Comparison of ENCODE assay signal across 8 mouse cellular contexts in the genomic region with DNA sequence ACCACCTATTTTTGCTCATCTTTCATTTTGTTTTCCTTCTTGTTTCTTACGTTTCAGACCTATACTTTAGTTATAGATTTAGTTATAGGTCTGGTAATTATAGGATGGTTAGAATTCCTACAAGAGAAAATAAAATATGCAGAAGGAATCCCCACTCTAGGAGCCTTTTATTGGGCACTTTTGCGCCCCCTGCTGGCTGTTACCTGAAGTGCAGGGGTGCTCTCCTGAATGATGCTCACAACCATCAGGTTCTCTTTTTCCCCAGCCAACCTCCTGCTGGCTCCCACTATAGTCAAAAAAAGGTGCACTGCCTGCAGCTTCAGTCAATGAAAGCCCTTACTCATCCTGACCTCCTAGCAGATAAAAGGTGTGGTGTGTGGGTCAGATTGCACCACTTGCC. TPM values are rescaled to one million over a fixed set of nuclear protein-coding genes. Genes with fewer than 3 reads are reported as not detected.
DNase-seq lines count a peak whose midpoint lies in the region; ATAC-seq and TF ChIP-seq lines count a peak whose summit lies in the region.

No protein-coding gene starts in this region.

- peaks cover 81% of the 10 kb centered on the region for H3K36me3 ChIP-seq in embryonic facial prominence, embryonic 10.5 days (replicated peaks)

- H3K27me3 ChIP-seq in embryonic facial prominence, embryonic 10.5 days (replicated peaks; ENCODE audit: low read depth, poor library complexity, severe bottlenecking): no peaks in the 10 kb centered on the region

- intact Hi-C loops in gastrocnemius, adult 2 months (cut with DNase I): loop anchor here (1.0 to 2.0 kb wide), 2 partner anchors 76 to 137 kb away; no protein-coding TSS in a partner anchor
- intact Hi-C loops in gastrocnemius, postnatal 36 days (cut with DNase I): loop anchor here (5.0 kb wide), 1 partner anchor 138 kb away; no protein-coding TSS in a partner anchor

- no peak overlapping the region for H3K4me3 ChIP-seq in gastrocnemius, adult 2 months
- no peak overlapping the region for H3K4me3 ChIP-seq in embryonic facial prominence, embryonic 10.5 days

- H3K27ac ChIP-seq in gastrocnemius, adult 2 months: no peak overlapping the region
- H3K27ac ChIP-seq in embryonic facial prominence, embryonic 10.5 days (replicated peaks): no peak overlapping the region

- DNase-seq in gastrocnemius, adult 2 months: peak; percentile 42
- no peak for DNase-seq in gastrocnemius, postnatal 36 days
- peak; percentile 29 for DNase-seq in spleen, adult 12 weeks (ENCODE audit: low spot score)
- DNase-seq in spleen, postnatal 4 days (ENCODE audit: low spot score in 2 of 2): no peak
- DNase-seq in embryonic facial prominence, embryonic 10.5 days (ENCODE audit: low spot score): peak; percentile 64
- DNase-seq in gastrocnemius, adult 18-20 months (ENCODE audit: low spot score): no peak
- DNase-seq in heart, adult 8-10 months (ENCODE audit: low spot score): no peak

- no peaks in the 10 kb centered on the region for H3K9me3 ChIP-seq in embryonic facial prominence, embryonic 10.5 days

- 52% methylated on average over 2 of the region's 2 CpGs for WGBS in embryonic facial prominence, embryonic 10.5 days

- ATAC-seq in neutrophil, adult 5-6 weeks (ENCODE audit: extremely low read depth, insufficient number of reproducible peaks, low FRiP score, poor library complexity, severe bottlenecking): peak; percentile 63

- TF ChIP-seq CTCF in gastrocnemius, adult 2 months (IDR thresholded peaks at IDR 0.05): peak; percentile 90

- no peaks in the 10 kb centered on the region for H3K4me1 ChIP-seq in embryonic facial prominence, embryonic 10.5 days

RNA-seq across cellular contexts. Expression of gene Polr1b, which starts 15.8 kb away (rescaled TPM):
- total RNA-seq in gastrocnemius, adult 2 months (2021): 10 to 100 TPM; 11.6 to 13.2 TPM
- 10 to 100 TPM in 1 of 2 experiments, 1 to 10 TPM in 1; 8.9 to 11.7 TPM for total RNA-seq in gastrocnemius, postnatal 36 days (2021)
- 48.7 and 48.9 TPM in 2 replicates for polyA plus RNA-seq in embryonic facial prominence, embryonic 10.5 days (2016; fragmentation: Nextera tagmentation; extraction: Ambion mirVana)
- total RNA-seq in neutrophil, adult 5-6 weeks (2017): 14.5 and 17.3 TPM in 2 replicates
- total RNA-seq in gastrocnemius, adult 18-20 months (2021): 10 to 100 TPM in 1 of 2 experiments, 1 to 10 TPM in 1; 9.9 to 10.3 TPM
- total RNA-seq in heart, adult 8-10 months (2022): 10 to 100 TPM in 2 of 4 experiments, 1 to 10 TPM in 2; 9.6 to 11.5 (median 10.1) TPM

RNA-seq across cellular contexts. Expression of gene Ttl, which starts 19.2 kb away (rescaled TPM):
- 1 to 10 TPM; 5.8 to 10.0 TPM for total RNA-seq in gastrocnemius, adult 2 months (2021)
- 1 to 10 TPM; 5.6 to 6.5 TPM for total RNA-seq in gastrocnemius, postnatal 36 days (2021)
- polyA plus RNA-seq in embryonic facial prominence, embryonic 10.5 days (2016; fragmentation: Nextera tagmentation; extraction: Ambion mirVana): 14.3 and 14.7 TPM in 2 replicates
- total RNA-seq in neutrophil, adult 5-6 weeks (2017): 1.4 and 4.2 TPM in 2 replicates
- 1 to 10 TPM; 6.1 to 8.6 TPM for total RNA-seq in gastrocnemius, adult 18-20 months (2021)
- total RNA-seq in heart, adult 8-10 months (2022): 10 to 100 TPM; 17.9 to 22.8 (median 21.9) TPM

RNA-seq across cellular contexts. Expression of gene Vinac1, which starts 37.0 kb away (rescaled TPM):
- total RNA-seq in gastrocnemius, adult 2 months (2021): not detected
- total RNA-seq in gastrocnemius, postnatal 36 days (2021): not detected
- 0.07 TPM in 1 of 2 replicates, not detected in the other for polyA plus RNA-seq in embryonic facial prominence, embryonic 10.5 days (2016; fragmentation: Nextera tagmentation; extraction: Ambion mirVana)
- total RNA-seq in neutrophil, adult 5-6 weeks (2017): 0.12 TPM in 1 of 2 replicates, not detected in the other
- not detected for total RNA-seq in gastrocnemius, adult 18-20 months (2021)
- under 1 TPM in 1 of 4 experiments, not detected in 3; 0.08 TPM for total RNA-seq in heart, adult 8-10 months (2022)

RNA-seq across cellular contexts. Expression of gene Chchd5, which starts 44.5 kb away (rescaled TPM):
- 1 to 10 TPM; 9.2 to 9.4 TPM for total RNA-seq in gastrocnemius, adult 2 months (2021)
- 1 to 10 TPM; 8.4 to 8.7 TPM for total RNA-seq in gastrocnemius, postnatal 36 days (2021)
- 25.6 and 29.0 TPM in 2 replicates for polyA plus RNA-seq in embryonic facial prominence, embryonic 10.5 days (2016; fragmentation: Nextera tagmentation; extraction: Ambion mirVana)
- total RNA-seq in neutrophil, adult 5-6 weeks (2017): 9.0 and 15.2 TPM in 2 replicates
- total RNA-seq in gastrocnemius, adult 18-20 months (2021): 10 to 100 TPM in 1 of 2 experiments, 1 to 10 TPM in 1; 7.1 to 12.5 TPM
- 10 to 100 TPM; 10.4 to 15.9 (median 11.9) TPM for total RNA-seq in heart, adult 8-10 months (2022)

Comparison
In these comparisons a context has a peak if more than half of its experiments do, and no peak if none do; other contexts are left out.
1. DNase-seq: peak in gastrocnemius, adult 2 months (single experiment), spleen, adult 12 weeks (single experiment) and embryonic facial prominence, embryonic 10.5 days (single experiment); none in gastrocnemius, postnatal 36 days (0 of 2), spleen, postnatal 4 days (0 of 2), gastrocnemius, adult 18-20 months (single experiment) and heart, adult 8-10 months (single experiment).